Mouse (Mus musculus) gastrocnemius, adult 8-10 months (tissue): Measurements from ENCODE around the gene Tnf. TPM values are rescaled to one million over a fixed set of nuclear protein-coding genes. Genes with fewer than 3 reads are reported as not detected.
"Not testable (repeated sequence)": the region's sequence is repeated elsewhere in the genome, so short reads cannot be mapped to it uniquely, and the experiment has no call there.

ENCODE experiments used
- DNase-seq, 2 experiments: peaks; one replicate each; pipeline ENCODE4 v3.0.0; 2022; ENCODE audit warnings: low spot score in 2 of 2
- total RNA-seq, 4 experiments: library from RNA; stranded (reverse); gene quantifications; 2 replicates each; pipeline ENCODE4 v1.2.4; 2022

The Tnf gene
- total RNA-seq, 4 experiments from 2014 or later, result 0.31 TPM; not detected in 3

DNA sequence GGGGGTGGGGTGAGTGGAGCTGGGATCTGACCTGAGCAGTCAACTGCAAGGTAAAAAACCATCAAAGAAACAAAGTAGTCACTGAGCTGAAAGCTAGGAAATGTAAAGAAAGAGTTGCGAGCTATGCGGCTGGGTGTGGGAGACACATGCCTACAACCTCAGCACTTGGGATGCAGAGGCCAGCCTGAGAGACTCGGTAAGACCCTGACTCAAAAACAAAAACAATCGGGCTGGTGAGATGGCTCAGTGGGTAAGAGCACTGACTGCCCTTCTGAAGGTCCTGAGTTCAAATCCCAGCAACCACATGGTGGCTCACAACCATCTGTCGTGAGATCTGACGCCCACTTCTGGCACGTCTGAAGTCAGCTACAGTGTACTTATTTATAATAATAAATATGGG is 32.3 kb upstream of the Tnf start:
- DNase-seq, result not testable (repeated sequence)

DNA sequence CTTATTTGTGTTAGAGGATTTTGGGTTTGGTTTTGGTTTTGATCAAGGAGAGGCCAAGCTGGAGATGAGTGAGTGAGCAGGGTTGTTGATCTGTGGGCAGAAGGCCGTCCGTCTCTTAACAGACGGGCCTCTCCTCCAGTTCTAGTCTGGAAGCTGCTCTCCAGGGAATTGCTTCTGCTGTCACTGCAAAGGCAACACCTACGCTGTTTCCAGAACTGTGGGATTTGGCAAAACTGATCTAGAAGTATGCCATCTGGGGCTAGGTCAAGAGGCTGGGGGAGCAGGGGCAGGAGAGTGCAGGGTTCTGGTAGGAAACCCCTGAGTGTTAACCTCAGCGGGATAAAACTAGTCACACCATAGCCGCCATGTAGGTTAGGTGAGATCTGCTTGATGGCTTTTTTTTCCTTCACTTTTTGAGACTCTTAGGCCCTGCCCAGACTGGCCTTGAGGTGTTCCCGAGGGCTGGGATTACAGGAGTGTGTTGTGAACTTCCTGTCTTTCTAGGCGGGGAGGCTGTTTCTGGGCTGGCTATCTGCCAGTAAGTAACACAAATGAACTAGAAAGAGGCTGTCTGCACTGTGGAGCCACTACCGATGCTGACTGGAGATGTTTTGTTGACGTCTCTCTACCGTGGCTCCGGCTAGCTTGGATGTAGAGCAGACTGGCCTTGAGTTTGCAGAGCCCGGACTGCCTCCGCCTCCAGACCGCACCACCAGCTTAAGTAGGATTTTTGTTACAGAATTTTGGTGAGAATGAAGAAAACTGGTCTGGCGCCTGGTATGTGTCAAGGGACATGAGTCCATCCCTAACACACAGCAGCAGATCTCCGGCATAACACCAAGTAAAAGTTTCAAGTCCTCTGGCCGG is 31.5 kb upstream of the Tnf start, which contains the start of gene Atp6v1g2:
Gene Atp6v1g2, plus strand, starts transcription at position 547 of the 867 bp plus-strand sequence.
- no peak for DNase-seq

DNA sequence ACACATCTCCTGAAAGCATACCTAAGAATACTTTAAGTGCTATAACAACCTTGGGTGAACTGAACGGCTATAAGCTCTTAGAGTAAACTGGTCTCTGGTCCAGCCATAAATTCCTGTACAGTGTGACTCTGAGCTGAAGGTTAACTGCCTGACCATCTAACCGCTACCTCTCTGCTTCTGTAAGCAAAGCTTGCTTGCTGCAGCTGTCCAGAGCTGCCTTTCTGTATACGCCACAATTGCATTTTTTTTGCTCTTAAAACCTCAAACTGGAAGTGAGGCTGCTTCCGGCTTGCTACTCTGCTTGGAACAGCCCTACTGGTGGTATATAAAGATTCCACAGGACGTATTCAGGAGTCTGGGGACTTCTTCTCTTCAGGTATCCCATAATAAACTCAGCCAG is 30.9 kb upstream of the Tnf start:
- no peak for DNase-seq

- peak; percentile 63 to 69 for DNase-seq
Observed at GRCm38 (mm10) chr17:35232043-35232442, 30.2 kb upstream of the Tnf start.

- DNase-seq, result no peak
Observed at GRCm38 (mm10) chr17:35231022-35231421, 29.2 kb upstream of the Tnf start.

DNA sequence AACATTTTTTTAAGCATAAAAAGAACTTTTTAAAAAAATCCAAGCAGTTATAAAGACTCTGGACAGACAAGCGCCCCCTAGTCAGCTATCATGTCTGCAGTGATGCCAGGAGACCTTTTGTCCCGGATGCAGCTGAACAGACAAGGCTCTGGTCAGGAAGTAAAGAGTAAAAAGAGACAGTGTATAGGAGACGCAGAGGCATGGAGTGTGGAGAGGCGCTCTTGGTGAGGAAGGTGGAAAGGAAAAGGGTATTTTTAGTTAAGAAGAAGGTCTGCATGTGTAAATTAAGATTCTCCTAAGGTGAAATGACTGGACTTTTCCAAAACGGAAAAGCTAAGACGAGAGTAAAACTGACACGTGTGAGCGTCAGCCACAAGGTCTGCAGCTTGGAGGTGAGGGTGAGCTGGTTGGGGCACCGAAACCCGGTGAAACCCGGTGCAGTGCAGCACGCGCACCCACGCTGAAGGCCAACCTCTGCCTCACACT is 24.8 kb upstream of the Tnf start:
- no peak for DNase-seq

- DNase-seq, result no peak
Observed at GRCm38 (mm10) chr17:35225456-35225855, 23.6 kb upstream of the Tnf start.

DNA sequence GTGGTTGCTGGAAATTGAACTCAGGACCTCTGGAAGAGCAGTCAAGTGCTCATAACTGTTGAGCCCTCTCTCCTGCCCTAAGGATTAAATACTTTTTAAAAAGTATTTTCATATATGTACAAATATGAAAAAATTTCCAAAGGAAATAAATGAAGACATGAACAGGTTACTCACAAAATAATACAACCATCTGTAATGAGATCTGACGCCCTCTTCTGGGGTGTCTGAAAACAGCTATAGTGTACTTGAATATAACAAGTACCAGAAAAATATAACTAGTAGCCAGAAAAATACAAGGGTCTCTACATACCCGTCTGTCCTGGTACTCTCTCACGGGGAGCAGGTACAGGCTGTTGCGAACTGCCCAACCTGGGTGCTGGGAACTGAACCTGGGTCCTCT is 22.8 kb upstream of the Tnf start:
- DNase-seq, result no peak

DNA sequence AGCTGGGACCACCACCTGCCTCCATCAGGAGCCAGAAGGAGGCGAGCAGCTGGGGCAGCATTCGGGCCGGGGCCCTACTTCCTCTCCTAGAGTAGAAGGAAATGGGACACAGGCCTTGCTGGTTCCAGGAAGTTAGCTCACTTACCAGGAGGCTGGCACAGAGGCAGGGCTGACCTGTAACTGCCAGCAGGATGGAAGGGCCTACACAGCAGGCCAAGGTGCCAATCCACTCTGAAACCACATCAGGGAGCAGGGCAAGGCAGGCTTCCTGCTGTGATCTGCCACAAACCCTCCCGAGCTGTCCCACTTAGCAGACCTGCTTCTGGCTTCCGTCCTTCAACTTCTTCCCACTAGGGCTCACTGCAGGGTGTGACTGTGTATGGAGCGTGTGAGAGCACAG is 20.5 kb upstream of the Tnf start:
- DNase-seq, result no peak

DNA sequence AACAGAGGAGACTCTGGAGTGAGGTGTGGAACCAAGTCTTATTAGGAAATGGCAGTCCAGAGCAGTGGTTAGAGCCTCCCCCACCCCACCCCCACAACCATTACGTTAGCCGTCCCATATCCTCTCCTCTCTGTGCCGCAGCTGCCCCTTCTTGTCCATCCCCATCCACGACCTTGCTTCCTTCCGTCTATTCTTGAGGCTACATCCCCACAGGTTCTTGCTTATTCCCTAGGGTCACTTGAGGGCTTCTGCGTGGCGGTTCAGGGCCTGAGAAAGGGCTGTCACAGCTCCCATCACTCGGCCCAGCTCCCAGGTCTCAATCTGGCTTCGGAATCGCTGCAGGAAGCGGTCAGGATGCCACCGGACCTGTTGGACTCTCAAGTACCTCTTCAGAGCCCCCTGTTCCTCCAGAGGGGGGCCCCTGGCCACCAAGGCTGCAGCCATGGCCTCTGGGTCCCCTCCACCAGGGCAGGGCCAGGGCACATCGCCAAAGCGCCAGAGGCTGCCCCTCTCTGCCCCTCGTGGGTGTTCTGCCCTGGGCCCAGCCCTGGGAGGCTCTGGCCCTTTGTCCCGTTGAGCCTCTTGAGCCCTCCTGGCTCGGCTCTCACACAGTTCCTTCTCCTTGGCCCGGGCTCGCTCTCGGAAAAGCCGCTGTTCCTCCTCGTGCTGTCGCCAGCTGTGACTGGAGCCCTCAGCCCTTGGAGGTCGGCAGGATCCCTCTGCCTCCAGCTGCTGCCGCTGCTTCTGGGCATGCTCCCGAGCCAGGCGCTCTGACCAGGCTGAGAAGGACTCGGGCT is 18.5 kb upstream of the Tnf start, which contains the start of gene Gm16181:
Gene Gm16181, plus strand, starts transcription at position 679 of the 797 bp plus-strand sequence.
- DNase-seq, result no peak

DNA sequence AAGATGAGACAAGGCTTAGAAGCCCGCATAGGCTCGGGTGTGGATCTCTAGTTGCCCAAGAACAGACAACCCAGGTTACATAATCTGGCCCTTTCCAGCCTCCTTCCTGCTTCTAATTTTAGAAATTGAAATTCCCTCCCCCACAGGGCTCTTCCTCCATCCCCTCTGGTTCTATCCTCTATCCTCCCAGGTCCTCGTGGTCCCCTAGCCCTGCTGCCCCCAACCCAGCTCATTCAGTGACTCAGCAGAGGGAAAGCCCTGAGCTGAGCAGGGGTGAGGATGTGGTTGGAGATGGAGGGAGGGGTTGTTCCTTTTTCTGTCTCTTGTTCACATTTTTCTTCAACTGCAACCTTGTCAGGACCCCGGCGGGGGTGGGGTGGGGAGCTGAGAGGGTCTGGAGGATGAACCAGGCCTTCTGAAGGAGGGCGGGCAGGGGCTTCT is 17.8 kb upstream of the Tnf start:
- DNase-seq, result no peak

- DNase-seq, result no peak
Observed at GRCm38 (mm10) chr17:35218516-35219193, 16.8 kb upstream of the Tnf start.

DNA sequence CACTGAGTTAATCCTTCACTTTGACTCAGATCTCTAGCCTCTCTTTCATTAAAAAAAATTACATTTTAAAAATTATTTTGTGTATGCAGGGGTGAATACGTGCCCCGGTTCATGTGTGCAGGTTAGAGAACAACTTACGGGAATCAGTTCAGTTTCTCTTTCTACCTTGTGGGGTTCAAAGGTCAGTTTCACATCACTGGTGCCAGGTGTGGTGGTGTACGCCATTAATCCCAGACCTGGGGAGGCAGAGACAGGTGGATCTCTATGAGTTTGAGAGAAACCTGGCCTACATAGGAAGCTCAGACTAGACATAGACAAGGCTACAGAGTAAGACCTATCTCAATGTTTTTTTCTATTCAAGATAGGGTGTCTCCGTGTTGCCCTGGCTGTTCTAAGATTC is 11.3 kb upstream of the Tnf start:
- DNase-seq, result no peak

DNA sequence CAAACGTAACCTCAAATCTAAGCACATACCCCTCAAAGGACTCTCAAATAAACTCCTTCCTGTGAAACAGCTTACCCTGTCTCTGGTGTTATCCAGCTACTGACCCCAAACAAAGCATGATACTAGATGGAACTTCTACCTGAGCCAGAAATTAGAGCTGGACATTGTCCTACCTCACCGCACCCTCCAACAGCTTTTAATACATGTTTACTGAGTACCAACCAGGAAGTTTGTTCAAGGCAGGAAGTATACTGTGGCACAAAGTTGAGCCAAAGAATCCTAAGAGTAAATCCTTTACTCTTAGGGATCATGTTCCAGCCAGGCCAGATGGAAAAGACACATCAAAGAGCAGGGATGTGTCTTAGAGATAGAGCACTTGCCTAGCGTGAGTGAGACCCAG is 8.8 kb upstream of the Tnf start:
- no peak for DNase-seq

GRCm38 (mm10) chr17:35209785-35210535 is 8.2 kb upstream of the Tnf start:
- DNase-seq, result no peak

GRCm38 (mm10) chr17:35205380-35205769 is 3.6 kb upstream of the Tnf start:
- no peak for DNase-seq

GRCm38 (mm10) chr17:35204494-35205379 is 2.9 kb upstream of the Tnf start, which contains the start of gene Lta:
Gene Lta, minus strand, starts transcription at chr17:35205351.
- no peak for DNase-seq

GRCm38 (mm10) chr17:35202442-35202841 is 635 bp upstream of the Tnf start:
- DNase-seq, result no peak

DNA sequence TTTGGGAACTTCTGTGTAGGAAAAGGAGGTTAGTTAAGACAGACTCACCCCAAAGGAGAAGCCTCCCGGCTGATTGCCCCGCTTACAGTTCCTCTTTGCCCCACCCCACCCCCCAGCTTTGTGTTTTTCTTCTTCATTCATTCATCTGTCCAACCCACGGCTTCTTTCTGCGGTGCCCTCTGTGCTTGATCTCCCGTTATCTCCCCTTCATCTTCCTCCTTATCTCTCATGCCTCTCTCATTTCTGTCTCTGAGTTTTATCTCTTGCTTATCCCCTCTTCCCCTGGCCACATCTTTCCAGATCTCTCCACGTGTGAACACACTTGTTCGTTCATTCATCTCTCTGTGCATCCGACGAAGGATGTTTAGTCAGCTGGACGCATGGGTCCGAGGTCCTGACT is 679 bp downstream of the Tnf start:
- DNase-seq, result no peak

- no peak for DNase-seq
Observed at GRCm38 (mm10) chr17:35200398-35200797, 1.4 kb downstream of the Tnf start.
